In genomic region chr5:45669598-45670279, GRCm38 (mm10) we compare ENCODE assay signal across 8 mouse cellular contexts. TPM values are rescaled to one million over a fixed set of nuclear protein-coding genes. Genes with fewer than 3 reads are reported as not detected.
DNase-seq lines count a peak whose midpoint lies in the region; ATAC-seq lines count a peak whose summit lies in the region.

Ncapg (plus strand) TSS chr5:45669919.

- under 1% methylated on average over 66 of the region's 66 CpGs for WGBS in hindbrain, embryonic 15.5 days

- ATAC-seq in hindbrain, embryonic 15.5 days (ENCODE audit: low FRiP score, low read depth), result peak; percentile 100

- H3K4me2 ChIP-seq in hindbrain, embryonic 15.5 days, result peak within 1 kb of the TSS; percentile 98

- peak within 1 kb of the TSS; percentile 67 for H3K9ac ChIP-seq in hindbrain, embryonic 15.5 days

- DNase-seq in T-cell, adult 2 months (ENCODE audit: low spot score), result peak; percentile 97
- DNase-seq in cerebellum, postnatal 36 days, result peak; percentile 99
- peak; percentile 99 for DNase-seq in frontal cortex, postnatal 36 days (ENCODE audit: low spot score in 2 of 2)
- DNase-seq in left cerebral cortex, adult 11 months (ENCODE audit: low spot score), result peak; percentile 96
- peak; percentile 99 to 100 for DNase-seq in lung, postnatal 4 days
- DNase-seq in retina, postnatal 7 days (ENCODE audit: low read depth, low spot score), result peak; percentile 97
- DNase-seq in urinary bladder, adult 2 months (ENCODE audit: low spot score), result peak; percentile 100

- no peaks in the 10 kb centered on the region for H3K9me3 ChIP-seq in hindbrain, embryonic 15.5 days

- H3K27me3 ChIP-seq in hindbrain, embryonic 15.5 days, result no peaks in the 10 kb centered on the region

- H3K36me3 ChIP-seq in hindbrain, embryonic 15.5 days, result no peaks in the 10 kb centered on the region

- H3K27ac ChIP-seq in hindbrain, embryonic 15.5 days (replicated peaks), result peak within 1 kb of the TSS; percentile 77

- H3K4me3 ChIP-seq in hindbrain, embryonic 15.5 days, result peak within 1 kb of the TSS; percentile 76

- H3K4me1 ChIP-seq in hindbrain, embryonic 15.5 days (replicated peaks), result peaks cover 13% of the 10 kb centered on the region

RNA-seq across cellular contexts. Expression of gene Ncapg, which starts in this region (rescaled TPM):
- polyA plus RNA-seq in hindbrain, embryonic 15.5 days (2015; fragmentation: Nextera tagmentation; extraction: Ambion mirVana), result 8.2 and 10.5 TPM in 2 replicates
- polyA plus RNA-seq in urinary bladder, adult 2 months (2012; rRNA removed), result 0.97 and 1.2 TPM in 2 replicates

Comparison
In these comparisons a context has a peak if more than half of its experiments do, and no peak if none do; other contexts are left out.
1. Peak in every context shown above with its lines: DNase-seq, ATAC-seq, H3K4me3 ChIP-seq and H3K27ac ChIP-seq.